Comparison of ENCODE assay signal across 1 mouse cellular context in the genomic region with DNA sequence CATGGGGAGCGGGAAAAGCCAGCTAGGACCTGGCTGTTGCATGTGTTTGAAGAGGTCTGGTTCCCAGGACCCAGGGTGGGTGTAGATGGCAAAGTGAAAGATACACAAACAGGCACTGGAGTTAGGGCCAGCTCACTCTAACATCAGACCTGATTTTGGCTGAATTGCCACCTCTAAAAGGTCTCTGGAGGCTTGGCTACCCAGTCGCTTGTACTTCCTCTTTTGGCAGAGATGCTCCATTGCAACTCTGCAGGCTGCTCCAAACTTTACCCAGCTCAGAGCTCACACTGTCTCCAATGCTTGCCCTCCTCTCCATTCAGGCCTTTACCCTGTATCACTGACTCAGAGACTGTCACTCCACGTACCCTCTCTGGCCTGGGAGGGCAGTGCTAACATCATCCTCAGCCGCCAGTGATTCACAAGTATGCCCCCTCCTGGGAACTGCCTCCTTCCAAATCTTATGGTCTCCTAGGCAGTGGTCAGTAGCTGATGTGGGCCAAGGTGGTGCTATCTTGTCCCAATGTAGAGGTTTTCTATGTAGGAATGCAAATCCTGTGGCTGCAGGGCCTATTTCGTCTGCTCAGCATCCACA.
A peak's percentile ranks its signal among the peaks of the same experiment; 100 is the strongest.
TF ChIP-seq lines count a peak whose summit lies in the region.

No protein-coding gene starts in this region.

TF ChIP-seq in CH12.LX, 34 proteins besides CTCF, POLR2A, EP300 and RAD21:
- no peak for TF ChIP-seq TCF12 (IDR thresholded peaks at IDR 0.05; ENCODE audit: low read depth, low read length)
- 0 out of 2 replicates have a peak, but pooled peaks have one; percentile 31 for TF ChIP-seq KAT2A (IDR thresholded peaks at IDR 0.05; ENCODE audit: insufficient replicate concordance, low read length)
